Mouse (Mus musculus) heart, adult 2 months (tissue): ENCODE measurements around the gene Olfr1022. TPM values are rescaled to one million over a fixed set of nuclear protein-coding genes. Genes with fewer than 3 reads are reported as not detected.

ENCODE experiments used
- DNase-seq, 2 experiments: peaks; one replicate each; pipeline ENCODE4 v3.0.0; 2021
- H3K27ac ChIP-seq: fragments of 200-600 bp; 2 replicates; pipeline ENCODE4 v1.8.1; 2022
- H3K27me3 ChIP-seq: fragments of 200-500 bp; 2 replicates; pipeline ENCODE4 v1.6.1; 2012; ENCODE audit warnings: mild to moderate bottlenecking, low read length, inconsistent platforms, mixed read lengths; ENCODE audit not compliant: control insufficient read depth, insufficient read depth
- H3K36me3 ChIP-seq: fragments of 200-500 bp; 2 replicates; pipeline ENCODE4 v1.6.1; 2012; ENCODE audit warnings: low read length, inconsistent platforms; ENCODE audit not compliant: control insufficient read depth, insufficient read depth
- H3K4me1 ChIP-seq: fragments of 200-500 bp; 2 replicates; pipeline ENCODE4 v1.6.1; 2011; ENCODE audit warnings: low read length; ENCODE audit not compliant: control insufficient read depth, insufficient read depth
- H3K4me3 ChIP-seq: fragments of 200-600 bp; 2 replicates; pipeline ENCODE4 v1.8.1; 2022
- H3K79me2 ChIP-seq: fragments of 200-500 bp; replicated peaks from 2 replicates; pipeline ENCODE4 v1.6.1; 2012; ENCODE audit warnings: mild to moderate bottlenecking, inconsistent platforms, low read length, moderate library complexity, mixed read lengths; ENCODE audit not compliant: control insufficient read depth, insufficient read depth
- H3K9ac ChIP-seq: fragments of 200-500 bp; 2 replicates; pipeline ENCODE4 v1.6.1; 2012; ENCODE audit warnings: low read depth, mild to moderate bottlenecking, control low read depth, inconsistent platforms, low read length, mixed read lengths
- CTCF ChIP-seq: fragments of 200-600 bp; IDR thresholded peaks from 2 replicates; pipeline ENCODE4 v1.8.1; 2022; ENCODE audit warnings: antibody characterized with exemption, mild to moderate bottlenecking, moderate library complexity
- EP300 ChIP-seq: fragments of 200-500 bp; IDR thresholded peaks from 2 replicates; pipeline ENCODE4 v1.6.1; 2011; ENCODE audit warnings: low read depth, low read length, control low read depth; ENCODE audit not compliant: insufficient read depth
- POLR2A ChIP-seq: fragments of 200-500 bp; IDR thresholded peaks from 2 replicates; pipeline ENCODE4 v1.6.1; 2011; ENCODE audit warnings: mild to moderate bottlenecking, low read depth, low read length, control low read depth; ENCODE audit not compliant: insufficient read depth
- WGBS: fragments of 180-500 bp; shearing (Covaris S2); methylation state at CpG from one replicate; pipeline ENCODE4 v1.1.7; 2018; 5-methylcytosine and 5-hydroxymethylcytosine counted together
- intact Hi-C: fragments of 180-260 bp; cut with DNase I; formaldehyde crosslinking; loops from one replicate; pipeline ENCODE4 v1.15.1; 2025
- long read RNA-seq: library from polyadenylated mRNA; stranded (forward); transcript quantifications from one replicate; pipeline ENCODE4 v2.0.0, GENCODE M21; 2021
- polyA plus RNA-seq: library from polyadenylated mRNA; depleted of rRNA; stranded (reverse); fragments of >200 nt; gene quantifications from 2 replicates; pipeline ENCODE4 v1.2.3, GENCODE M21; 2012; rRNA removed
- total RNA-seq, 2 experiments: library from RNA; stranded (reverse); gene quantifications; 2 replicates each; pipeline ENCODE4 v1.2.3; 2021

The Olfr1022 gene
- total RNA-seq (not detected), polyA plus RNA-seq (not detected in 2 replicates)
- long read RNA-seq, result 0 reads

- Histone ChIP-seq H3K79me2 (no peaks in the 10 kb centered on the region), H3K27ac (no peak within 1 kb of the TSS)
- 43% methylated on average over 2 of the region's 2 CpGs for WGBS
Observed at GRCm38 (mm10) chr2:85868294-85868693, at the start of gene Olfr1022. Gene Olfr1022 (plus strand): TSS chr2:85868594.

GRCm38 (mm10) chr2:85845383-85845782, 23.0 kb upstream of the Olfr1022 start, which contains the start of gene Olfr1019:
Gene Olfr1019 (minus strand): TSS chr2:85845483.
- Histone ChIP-seq H3K79me2 (no peaks in the 10 kb centered on the region), H3K4me3 (no peak within 1 kb of the TSS), H3K36me3 (no peaks in the 10 kb centered on the region), H3K27ac (no peak within 1 kb of the TSS), H3K4me1 (no peaks in the 10 kb centered on the region), H3K9ac (no peak within 1 kb of the TSS), H3K27me3 (no peaks in the 10 kb centered on the region)
- no peak for DNase-seq
- TF ChIP-seq CTCF, result no peak
- TF ChIP-seq EP300, result no peak
- TF ChIP-seq POLR2A, result no peak
- intact Hi-C loops, result no loop called here

More at GRCm38 (mm10) chr2:85868294-85868693, at the start of gene Olfr1022:
- no peaks in the 10 kb centered on the region for H3K27me3 ChIP-seq
- DNase-seq, result no peak
- TF ChIP-seq CTCF (no peak), POLR2A (no peak), EP300 (no peak)
- no peaks in the 10 kb centered on the region for H3K36me3 ChIP-seq
- H3K9ac ChIP-seq, result no peak within 1 kb of the TSS
- no peak within 1 kb of the TSS for H3K4me3 ChIP-seq
- no peaks in the 10 kb centered on the region for H3K4me1 ChIP-seq
- intact Hi-C loops, result no loop called here

GRCm38 (mm10) chr2:85846730-85847129, 21.7 kb upstream of the Olfr1022 start, which contains the start of gene Olfr1020:
Gene Olfr1020 (plus strand): TSS chr2:85847030.
- no peaks in the 10 kb centered on the region for H3K79me2 ChIP-seq
- H3K4me1 ChIP-seq, result no peaks in the 10 kb centered on the region
- no peak for DNase-seq
- H3K27me3 ChIP-seq, result no peaks in the 10 kb centered on the region
- intact Hi-C loops, result no loop called here
- TF ChIP-seq CTCF (no peak), POLR2A (no peak), EP300 (no peak)
- 68% methylated on average over 1 of the region's 1 CpGs for WGBS
- no peak within 1 kb of the TSS for H3K9ac ChIP-seq
- H3K4me3 ChIP-seq, result no peak within 1 kb of the TSS
- H3K27ac ChIP-seq, result no peak within 1 kb of the TSS
- H3K36me3 ChIP-seq, result no peaks in the 10 kb centered on the region

GRCm38 (mm10) chr2:85885340-85885739, 16.9 kb downstream of the Olfr1022 start, which contains the start of gene Olfr1023:
Gene Olfr1023 (plus strand): TSS chr2:85885640.
- H3K27me3 ChIP-seq, result no peaks in the 10 kb centered on the region
- no peak within 1 kb of the TSS for H3K4me3 ChIP-seq
- H3K4me1 ChIP-seq, result no peaks in the 10 kb centered on the region
- H3K36me3 ChIP-seq, result no peaks in the 10 kb centered on the region
- no peak within 1 kb of the TSS for H3K9ac ChIP-seq
- no peak for TF ChIP-seq CTCF
- TF ChIP-seq EP300, result no peak
- TF ChIP-seq POLR2A, result no peak
- no peak within 1 kb of the TSS for H3K27ac ChIP-seq
- WGBS, result 51% methylated on average over 2 of the region's 2 CpGs
- DNase-seq, result no peak
- intact Hi-C loops, result no loop called here
- H3K79me2 ChIP-seq, result no peaks in the 10 kb centered on the region

- 78% methylated on average over 3 of the region's 3 CpGs for WGBS
- H3K27me3 ChIP-seq, result no peaks in the 10 kb centered on the region
- intact Hi-C loops, result no loop called here
- no peaks in the 10 kb centered on the region for H3K4me1 ChIP-seq
- H3K4me3 ChIP-seq, result no peak within 1 kb of the TSS
- TF ChIP-seq CTCF, result no peak
- TF ChIP-seq POLR2A, result no peak
- no peak for TF ChIP-seq EP300
- no peaks in the 10 kb centered on the region for H3K79me2 ChIP-seq
- no peak within 1 kb of the TSS for H3K27ac ChIP-seq
- DNase-seq, result no peak
- no peaks in the 10 kb centered on the region for H3K36me3 ChIP-seq
- no peak within 1 kb of the TSS for H3K9ac ChIP-seq
Observed at GRCm38 (mm10) chr2:85904952-85905351, 36.6 kb downstream of the Olfr1022 start, which contains the start of gene Olfr1024. Gene Olfr1024 (minus strand): TSS chr2:85905052.

GRCm38 (mm10) chr2:85913197-85913596, 44.8 kb downstream of the Olfr1022 start:
- DNase-seq, result no peak
- Histone ChIP-seq H3K4me1 (no peaks in the 10 kb centered on the region), H3K27me3 (no peaks in the 10 kb centered on the region), H3K27ac (no peak overlapping the region), H3K9ac (no peak overlapping the region), H3K4me3 (no peak overlapping the region), H3K79me2 (no peaks in the 10 kb centered on the region), H3K36me3 (no peaks in the 10 kb centered on the region)
- intact Hi-C loops, result no loop called here
- no peak for TF ChIP-seq CTCF
- no peak for TF ChIP-seq POLR2A
- no peak for TF ChIP-seq EP300
